Mouse (Mus musculus): ENCODE results near the gene Gal3st1. TPM values are rescaled to one million over a fixed set of nuclear protein-coding genes. Genes with fewer than 3 reads are reported as not detected.
A peak's percentile ranks its signal among the peaks of the same experiment; 100 is the strongest.

The Gal3st1 gene
- polyA plus RNA-seq, 1 experiment from 2014 or later = 1.2 TPM

- no peaks in the 10 kb centered on the region for H3K9me3 ChIP-seq (ENCODE audit: control insufficient read depth, low read length)
- WGBS = 61% methylated on average over 3 of the region's 3 CpGs
These were observed 9.1 kb upstream of the Gal3st1 start for GRCm38 (mm10) chr11:3974311-3974710.

GRCm38 (mm10) chr11:3976678-3977077 lies 6.8 kb upstream of the Gal3st1 start, which contains the start of gene 4930556J24Rik:
Gene 4930556J24Rik, minus strand, starts transcription at chr11:3976778.
- Histone ChIP-seq H3K27ac (ENCODE audit: low read depth, low read length) (no peak within 1 kb of the TSS), H3K9me3 (ENCODE audit: control insufficient read depth, low read length) (no peaks in the 10 kb centered on the region), H3K36me3 (ENCODE audit: control insufficient read depth, insufficient read depth, low read length) (peaks cover 31% of the 10 kb centered on the region), H3K9ac (ENCODE audit: low read length) (no peak within 1 kb of the TSS), H3K4me2 (ENCODE audit: low read depth) (no peak within 1 kb of the TSS), H3K4me1 (ENCODE audit: control insufficient read depth, insufficient read depth, low read length) (no peaks in the 10 kb centered on the region), H3K4me3 (ENCODE audit: low read depth, low read length) (no peak within 1 kb of the TSS), H3K27me3 (ENCODE audit: control insufficient read depth, insufficient read depth, low read length) (no peaks in the 10 kb centered on the region)
- WGBS = 91% methylated on average over 6 of the region's 6 CpGs
- DNase-seq (ENCODE audit: low spot score) (no peak), ATAC-seq (ENCODE audit: insufficient read depth, low FRiP score, low TSS enrichment) (no peak)

More at GRCm38 (mm10) chr11:3974311-3974710, 9.1 kb upstream of the Gal3st1 start:
- DNase-seq (ENCODE audit: low spot score) (no peak), ATAC-seq (ENCODE audit: insufficient read depth, low FRiP score, low TSS enrichment) (no peak)
- Histone ChIP-seq H3K4me1 (ENCODE audit: control insufficient read depth, insufficient read depth, low read length) (no peaks in the 10 kb centered on the region), H3K27ac (ENCODE audit: low read depth, low read length) (no peak overlapping the region), H3K36me3 (ENCODE audit: control insufficient read depth, insufficient read depth, low read length) (peaks cover 30% of the 10 kb centered on the region), H3K4me2 (ENCODE audit: low read depth) (no peak overlapping the region), H3K27me3 (ENCODE audit: control insufficient read depth, insufficient read depth, low read length) (no peaks in the 10 kb centered on the region), H3K9ac (ENCODE audit: low read length) (no peak overlapping the region), H3K4me3 (ENCODE audit: low read depth, low read length) (no peak overlapping the region)

GRCm38 (mm10) chr11:3978421-3978820 lies 5.0 kb upstream of the Gal3st1 start:
- no peak overlapping the region for H3K9ac ChIP-seq (ENCODE audit: low read length)
- H3K4me3 ChIP-seq (ENCODE audit: low read depth, low read length) = no peak overlapping the region
- DNase-seq (ENCODE audit: low spot score) (no peak), ATAC-seq (ENCODE audit: insufficient read depth, low FRiP score, low TSS enrichment) (no peak)
- H3K4me1 ChIP-seq (ENCODE audit: control insufficient read depth, insufficient read depth, low read length) = 0 out of 2 replicates have a peak, but pooled peaks cover 2% of the 10 kb centered on the region
- peaks cover 26% of the 10 kb centered on the region for H3K36me3 ChIP-seq (ENCODE audit: control insufficient read depth, insufficient read depth, low read length)
- H3K4me2 ChIP-seq (ENCODE audit: low read depth) = no peak overlapping the region
- H3K9me3 ChIP-seq (ENCODE audit: control insufficient read depth, low read length) = no peaks in the 10 kb centered on the region
- no peak overlapping the region for H3K27ac ChIP-seq (ENCODE audit: low read depth, low read length)
- 93% methylated on average over 5 of the region's 5 CpGs for WGBS
- no peaks in the 10 kb centered on the region for H3K27me3 ChIP-seq (ENCODE audit: control insufficient read depth, insufficient read depth, low read length)

- H3K27ac ChIP-seq (ENCODE audit: low read depth, low read length) = no peak overlapping the region
- no peak overlapping the region for H3K4me2 ChIP-seq (ENCODE audit: low read depth)
- no peaks in the 10 kb centered on the region for H3K9me3 ChIP-seq (ENCODE audit: control insufficient read depth, low read length)
- peaks cover 16% of the 10 kb centered on the region for H3K36me3 ChIP-seq (ENCODE audit: control insufficient read depth, insufficient read depth, low read length)
- no peak overlapping the region for H3K9ac ChIP-seq (ENCODE audit: low read length)
- ATAC-seq (ENCODE audit: insufficient read depth, low FRiP score, low TSS enrichment) (no peak), DNase-seq (ENCODE audit: low spot score) (no peak)
- 0 out of 2 replicates have a peak, but pooled peaks cover 2% of the 10 kb centered on the region for H3K27me3 ChIP-seq (ENCODE audit: control insufficient read depth, insufficient read depth, low read length)
- H3K4me3 ChIP-seq (ENCODE audit: low read depth, low read length) = no peak overlapping the region
- WGBS = 77% methylated on average over 6 of the region's 6 CpGs
- peaks cover 3% of the 10 kb centered on the region; the same call in 1 of the 2 replicates for H3K4me1 ChIP-seq (ENCODE audit: control insufficient read depth, insufficient read depth, low read length)
These were observed 1.9 kb upstream of the Gal3st1 start for GRCm38 (mm10) chr11:3981536-3981935.

GRCm38 (mm10) chr11:3982275-3983209 lies 894 bp upstream of the Gal3st1 start:
- WGBS = 72% methylated on average over 7 of the region's 7 CpGs
- H3K27me3 ChIP-seq (ENCODE audit: control insufficient read depth, insufficient read depth, low read length) = 0 out of 2 replicates have a peak, but pooled peaks cover 2% of the 10 kb centered on the region
- no peak overlapping the region for H3K4me3 ChIP-seq (ENCODE audit: low read depth, low read length)
- H3K36me3 ChIP-seq (ENCODE audit: control insufficient read depth, insufficient read depth, low read length) = peaks cover 10% of the 10 kb centered on the region
- no peak for DNase-seq (ENCODE audit: low spot score)
- H3K4me2 ChIP-seq (ENCODE audit: low read depth) = peak overlapping the region; percentile 69
- H3K9ac ChIP-seq (ENCODE audit: low read length) = no peak overlapping the region
- H3K27ac ChIP-seq (ENCODE audit: low read depth, low read length) = no peak overlapping the region
- ATAC-seq (ENCODE audit: insufficient read depth, low FRiP score, low TSS enrichment) = no peak
- H3K9me3 ChIP-seq (ENCODE audit: control insufficient read depth, low read length) = no peaks in the 10 kb centered on the region
- H3K4me1 ChIP-seq (ENCODE audit: control insufficient read depth, insufficient read depth, low read length) = peaks cover 3% of the 10 kb centered on the region; the same call in 1 of the 2 replicates

- Histone ChIP-seq H3K9me3 (ENCODE audit: control insufficient read depth, low read length) (no peaks in the 10 kb centered on the region), H3K9ac (ENCODE audit: low read length) (peak overlapping the region; percentile 60), H3K36me3 (ENCODE audit: control insufficient read depth, insufficient read depth, low read length) (peaks cover 4% of the 10 kb centered on the region), H3K4me2 (ENCODE audit: low read depth) (peak overlapping the region; percentile 69), H3K4me3 (ENCODE audit: low read depth, low read length) (peak overlapping the region; percentile 32), H3K4me1 (ENCODE audit: control insufficient read depth, insufficient read depth, low read length) (peaks cover 3% of the 10 kb centered on the region; the same call in 1 of the 2 replicates), H3K27ac (ENCODE audit: low read depth, low read length) (no peak overlapping the region), H3K27me3 (ENCODE audit: control insufficient read depth, insufficient read depth, low read length) (0 out of 2 replicates have a peak, but pooled peaks cover 2% of the 10 kb centered on the region)
- ATAC-seq (ENCODE audit: insufficient read depth, low FRiP score, low TSS enrichment) = no peak
- WGBS = 4% methylated on average over 15 of the region's 15 CpGs
- no peak for DNase-seq (ENCODE audit: low spot score)
These were observed 668 bp downstream of the Gal3st1 start for GRCm38 (mm10) chr11:3983863-3984745.

GRCm38 (mm10) chr11:3989748-3990147 lies 6.3 kb downstream of the Gal3st1 start:
- ATAC-seq (ENCODE audit: insufficient read depth, low FRiP score, low TSS enrichment) (no peak), DNase-seq (ENCODE audit: low spot score) (no peak)
- WGBS = 57% methylated on average over 3 of the region's 3 CpGs
- no peaks in the 10 kb centered on the region for H3K36me3 ChIP-seq (ENCODE audit: control insufficient read depth, insufficient read depth, low read length)
- no peak overlapping the region for H3K4me3 ChIP-seq (ENCODE audit: low read depth, low read length)
- H3K9me3 ChIP-seq (ENCODE audit: control insufficient read depth, low read length) = no peaks in the 10 kb centered on the region
- H3K4me1 ChIP-seq (ENCODE audit: control insufficient read depth, insufficient read depth, low read length) = no peaks in the 10 kb centered on the region
- no peaks in the 10 kb centered on the region for H3K27me3 ChIP-seq (ENCODE audit: control insufficient read depth, insufficient read depth, low read length)
- no peak overlapping the region for H3K27ac ChIP-seq (ENCODE audit: low read depth, low read length)
- no peak overlapping the region for H3K4me2 ChIP-seq (ENCODE audit: low read depth)
- no peak overlapping the region for H3K9ac ChIP-seq (ENCODE audit: low read length)

GRCm38 (mm10) chr11:3993132-3993531 lies 9.7 kb downstream of the Gal3st1 start:
- WGBS = 77% methylated on average over 6 of the region's 6 CpGs
- no peak for ATAC-seq (ENCODE audit: insufficient read depth, low FRiP score, low TSS enrichment)

More at GRCm38 (mm10) chr11:3993132-3993531, 9.7 kb downstream of the Gal3st1 start:
- Histone ChIP-seq H3K27ac (ENCODE audit: low read depth, low read length) (no peak overlapping the region), H3K4me3 (ENCODE audit: low read depth, low read length) (no peak overlapping the region), H3K27me3 (ENCODE audit: control insufficient read depth, insufficient read depth, low read length) (peaks cover 14% of the 10 kb centered on the region), H3K4me2 (ENCODE audit: low read depth) (no peak overlapping the region), H3K4me1 (ENCODE audit: control insufficient read depth, insufficient read depth, low read length) (no peaks in the 10 kb centered on the region), H3K36me3 (ENCODE audit: control insufficient read depth, insufficient read depth, low read length) (no peaks in the 10 kb centered on the region), H3K9me3 (ENCODE audit: control insufficient read depth, low read length) (no peaks in the 10 kb centered on the region), H3K9ac (ENCODE audit: low read length) (no peak overlapping the region)
- DNase-seq (ENCODE audit: low spot score) = no peak
